Mouse (Mus musculus) lung, postnatal 0 days (tissue): ENCODE measurements around the gene Ran. TPM values are rescaled to one million over a fixed set of nuclear protein-coding genes. Genes with fewer than 3 reads are reported as not detected.
A peak's percentile ranks its signal among the peaks of the same experiment; 100 is the strongest.
"Not testable (repeated sequence)": the region's sequence is repeated elsewhere in the genome, so short reads cannot be mapped to it uniquely, and the experiment has no call there.

ENCODE experiments used
- ATAC-seq: fragments of 200-750 bp; cut with Nextera tagmentation; 2 replicates; pipeline ENCODE4 v1.8.0; 2017; ENCODE audit warnings: moderate library complexity
- DNase-seq: peaks from one replicate; pipeline ENCODE4 v3.0.0-alpha.2; 2016; ENCODE audit warnings: low spot score
- H3K27ac ChIP-seq: fragments of 300-500 bp; sonication (generic); 2 replicates; pipeline ENCODE4 v1.5.1; 2014; ENCODE audit warnings: antibody characterized with exemption, mild to moderate bottlenecking, low read length, mixed read lengths
- H3K27me3 ChIP-seq: fragments of 300-500 bp; sonication (generic); replicated peaks from 2 replicates; pipeline ENCODE4 v1.6.1; 2014; ENCODE audit warnings: low read length, mixed read lengths; ENCODE audit not compliant: insufficient read depth
- H3K36me3 ChIP-seq: fragments of 300-500 bp; sonication (generic); 2 replicates; pipeline ENCODE4 v1.6.1; 2014; ENCODE audit warnings: low read length, mixed read lengths; ENCODE audit not compliant: insufficient read depth
- H3K4me1 ChIP-seq: fragments of 300-500 bp; sonication (generic); 2 replicates; pipeline ENCODE4 v1.6.1; 2014; ENCODE audit warnings: antibody characterized with exemption, low read depth, low read length, mixed read lengths; ENCODE audit not compliant: insufficient read depth
- H3K4me2 ChIP-seq: fragments of 300-500 bp; sonication (generic); replicated peaks from 2 replicates; pipeline ENCODE4 v1.6.1; 2014; ENCODE audit warnings: low read depth, mild to moderate bottlenecking, low read length, moderate library complexity, mixed read lengths
- H3K4me3 ChIP-seq: fragments of 300-500 bp; sonication (generic); 2 replicates; pipeline ENCODE4 v1.5.1; 2014; ENCODE audit warnings: low read depth, low read length
- H3K9ac ChIP-seq: fragments of 300-500 bp; sonication (generic); replicated peaks from 2 replicates; pipeline ENCODE4 v1.6.1; 2014; ENCODE audit warnings: low read depth, mild to moderate bottlenecking
- H3K9me3 ChIP-seq: fragments of 300-500 bp; sonication (generic); 2 replicates; pipeline ENCODE4 v1.6.1; 2016; ENCODE audit warnings: low read length, mixed read lengths
- CTCF ChIP-seq: IDR thresholded peaks from 2 replicates; pipeline ENCODE4 v1.5.1; 2016; ENCODE audit warnings: antibody characterized with exemption, mild to moderate bottlenecking
- EP300 ChIP-seq: IDR thresholded peaks from 2 replicates; pipeline ENCODE4 v1.6.1; 2016; ENCODE audit warnings: antibody characterized with exemption, mild to moderate bottlenecking, control low read depth
- WGBS: fragments of 180-500 bp; shearing (Covaris S2); extraction: QIAGEN DNeasy Blood & Tissue Kit; methylation state at CpG from one replicate; pipeline ENCODE4 v1.1.7; 2014; 5-methylcytosine and 5-hydroxymethylcytosine counted together
- polyA plus RNA-seq: library from polyadenylated mRNA; unstranded; fragments of >200 nt; fragmentation: Nextera tagmentation; extraction: Ambion mirVana; gene quantifications from 2 replicates; pipeline ENCODE4 v1.2.1, GENCODE M21; 2015

The Ran gene
- polyA plus RNA-seq, result 126 and 138 TPM in 2 replicates

DNA sequence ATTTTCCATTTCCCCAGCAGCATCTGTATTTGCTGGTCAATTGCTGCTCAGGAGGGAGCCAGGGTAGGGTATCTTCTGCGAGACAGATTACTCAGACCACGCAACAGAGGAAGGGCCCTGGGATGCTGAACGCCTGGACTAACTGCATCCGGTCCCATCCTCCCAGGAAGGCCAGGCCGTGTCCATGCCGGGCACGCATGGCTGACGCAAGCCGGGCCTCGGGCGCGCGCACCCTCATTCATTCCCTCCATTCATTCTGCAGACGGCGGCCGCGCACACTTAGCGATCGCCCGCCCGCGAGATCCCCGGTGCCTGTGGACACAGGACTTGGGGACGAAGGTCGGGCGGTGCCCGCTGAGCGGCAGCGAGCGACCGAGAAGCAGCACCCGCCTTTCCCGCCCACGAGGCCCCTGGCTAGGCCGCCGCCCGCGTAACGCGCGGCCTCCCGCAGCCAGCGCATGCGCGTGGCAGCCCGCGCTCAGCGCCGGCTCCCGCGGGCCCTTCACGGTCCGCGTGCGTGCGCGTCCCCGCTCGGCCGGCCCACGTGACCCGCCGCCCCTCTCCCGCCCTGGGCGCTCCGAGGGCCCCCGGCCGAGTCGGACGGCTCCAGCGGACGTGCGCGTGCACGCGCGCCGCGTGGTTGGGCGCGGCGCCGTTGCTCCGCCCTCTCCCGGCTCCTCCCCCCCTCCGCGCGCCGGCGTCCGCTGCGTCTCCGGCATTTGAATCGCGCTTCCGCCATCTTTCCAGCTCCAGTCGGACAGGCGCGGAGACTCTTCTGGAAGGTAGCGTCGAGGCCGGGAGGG is at the start of gene Ran:
TSS of gene Ran (plus strand) at position 573 of the 803 bp plus-strand sequence.
- peaks cover 3% of the 10 kb centered on the region; the same call in 1 of the 2 replicates for H3K4me1 ChIP-seq
- ATAC-seq, result peak; percentile 96
- under 1% methylated on average over 63 of the region's 102 CpGs for WGBS

DNA sequence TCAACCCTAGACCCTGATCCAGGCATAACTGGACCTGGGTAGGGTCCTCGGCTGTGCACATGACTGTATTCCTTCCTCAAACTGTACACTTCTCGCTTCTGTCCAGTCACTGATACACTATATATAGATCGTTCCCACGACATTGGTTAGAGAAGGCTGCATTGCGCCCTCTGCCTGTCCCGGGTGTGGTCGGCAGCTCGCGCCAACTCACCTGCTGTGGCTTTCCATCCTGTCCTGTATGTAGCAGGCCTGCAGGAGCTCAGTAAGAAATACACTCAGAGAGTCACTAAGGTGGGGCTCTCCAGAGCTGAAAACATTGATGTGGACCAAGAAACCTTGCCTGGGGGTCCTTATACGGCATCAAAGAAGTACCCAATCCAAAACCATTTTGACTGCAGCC is 49.0 kb upstream of the Ran start:
- ATAC-seq (no peak), DNase-seq (no peak)
- Histone ChIP-seq H3K36me3 (no peaks in the 10 kb centered on the region), H3K9me3 (no peaks in the 10 kb centered on the region), H3K27ac (no peak overlapping the region), H3K4me2 (no peak overlapping the region), H3K9ac (no peak overlapping the region), H3K4me1 (no peaks in the 10 kb centered on the region), H3K27me3 (no peaks in the 10 kb centered on the region), H3K4me3 (no peak overlapping the region)
- TF ChIP-seq EP300 (no peak), CTCF (no peak)
- 64% methylated on average over 10 of the region's 10 CpGs for WGBS

More for the DNA sequence above, at the start of gene Ran:
- Histone ChIP-seq H3K27ac (peak within 1 kb of the TSS; percentile 91), H3K9me3 (no peaks in the 10 kb centered on the region), H3K4me2 (peak within 1 kb of the TSS; percentile 77), H3K4me3 (peak within 1 kb of the TSS; percentile 74), H3K27me3 (no peaks in the 10 kb centered on the region), H3K36me3 (no peaks in the 10 kb centered on the region), H3K9ac (peak within 1 kb of the TSS; percentile 51)
- TF ChIP-seq CTCF (no peak), EP300 (no peak)
- peak; percentile 96 for DNase-seq

DNA sequence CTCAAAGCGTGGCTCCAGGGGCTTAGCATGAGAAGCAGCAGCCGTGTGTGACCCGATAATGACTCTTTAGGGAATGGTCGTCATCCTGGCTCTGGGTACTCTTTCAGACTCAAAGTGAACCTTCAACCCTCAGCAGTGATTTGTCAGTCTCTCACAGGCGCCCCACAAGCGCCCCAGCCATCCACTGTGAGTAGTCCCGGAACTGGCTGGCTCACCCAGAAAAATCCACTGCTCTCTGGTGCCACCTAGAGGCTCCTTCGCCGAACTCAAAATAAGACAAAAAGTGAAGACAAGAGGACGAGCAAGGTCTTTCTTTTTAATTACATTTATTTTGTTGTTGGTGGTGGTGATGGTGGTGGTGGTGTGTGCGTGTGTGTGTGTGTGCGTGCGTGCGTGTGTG is 48.6 kb upstream of the Ran start:
- ATAC-seq (no peak), DNase-seq (peak; percentile 59)
- Histone ChIP-seq H3K4me1 (no peaks in the 10 kb centered on the region), H3K27ac (no peak overlapping the region), H3K27me3 (no peaks in the 10 kb centered on the region), H3K9ac (no peak overlapping the region), H3K9me3 (no peaks in the 10 kb centered on the region), H3K4me3 (no peak overlapping the region), H3K4me2 (no peak overlapping the region), H3K36me3 (no peaks in the 10 kb centered on the region)
- 15% methylated on average over 14 of the region's 14 CpGs for WGBS
- TF ChIP-seq EP300 (no peak), CTCF (peak; percentile 73)

DNA sequence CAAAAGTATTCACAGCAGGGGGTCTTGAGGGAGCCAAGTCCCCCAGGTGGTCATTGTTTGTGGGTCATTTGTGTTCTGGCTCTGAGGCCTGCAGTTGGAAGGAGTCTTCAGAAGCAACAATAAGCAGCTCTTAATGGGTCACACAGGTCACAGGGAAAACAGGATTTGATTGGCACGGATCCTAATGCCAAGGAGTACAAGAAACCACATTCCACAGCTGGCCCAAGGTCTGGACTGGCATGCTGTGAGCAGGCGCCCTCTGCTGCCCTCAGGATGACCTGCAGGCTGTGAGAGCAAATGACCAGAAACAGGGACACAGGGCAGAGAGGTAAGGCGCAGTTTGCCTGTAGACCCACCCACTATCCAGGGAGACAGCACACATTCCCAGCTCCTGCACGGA is 43.6 kb upstream of the Ran start:
- TF ChIP-seq CTCF (peak; percentile 59), EP300 (no peak)
- DNase-seq, result peak; percentile 36

DNA sequence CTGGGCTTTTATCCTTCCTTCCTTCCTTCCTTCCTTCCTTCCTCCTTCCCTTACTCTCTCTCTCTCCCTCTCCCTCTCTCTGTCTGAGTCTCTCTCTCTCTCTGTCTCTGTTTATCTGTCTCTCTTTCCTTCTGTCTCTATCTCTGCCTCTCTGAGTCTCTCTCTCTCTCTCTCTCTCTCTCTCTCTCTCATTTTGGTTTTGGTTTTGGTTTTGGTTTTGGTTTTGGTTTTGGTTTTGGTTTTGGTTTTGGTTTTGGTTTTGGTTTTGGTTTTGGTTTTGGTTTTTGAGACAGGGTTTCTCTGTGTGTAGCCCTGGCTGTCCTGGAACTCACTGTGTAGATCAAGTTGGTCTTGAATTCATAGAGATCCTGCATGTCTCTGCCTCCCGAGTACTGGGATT is 42.4 kb upstream of the Ran start:
- H3K36me3 ChIP-seq, ATAC-seq, H3K4me2 ChIP-seq, H3K4me1 ChIP-seq, H3K27ac ChIP-seq, H3K9me3 ChIP-seq, H3K27me3 ChIP-seq, DNase-seq, H3K9ac ChIP-seq, H3K4me3 ChIP-seq: not testable (repeated sequence)
- 63% methylated on average over 1 of the region's 1 CpGs for WGBS

More for the DNA sequence above, 43.6 kb upstream of the Ran start:
- WGBS, result 20% methylated on average over 4 of the region's 4 CpGs
- H3K27ac ChIP-seq, result no peak overlapping the region
- no peak for ATAC-seq
- no peaks in the 10 kb centered on the region for H3K9me3 ChIP-seq
- no peak overlapping the region for H3K4me2 ChIP-seq
- H3K9ac ChIP-seq, result no peak overlapping the region
- H3K4me1 ChIP-seq, result no peaks in the 10 kb centered on the region
- no peak overlapping the region for H3K4me3 ChIP-seq
- H3K27me3 ChIP-seq, result no peaks in the 10 kb centered on the region
- no peaks in the 10 kb centered on the region for H3K36me3 ChIP-seq

DNA sequence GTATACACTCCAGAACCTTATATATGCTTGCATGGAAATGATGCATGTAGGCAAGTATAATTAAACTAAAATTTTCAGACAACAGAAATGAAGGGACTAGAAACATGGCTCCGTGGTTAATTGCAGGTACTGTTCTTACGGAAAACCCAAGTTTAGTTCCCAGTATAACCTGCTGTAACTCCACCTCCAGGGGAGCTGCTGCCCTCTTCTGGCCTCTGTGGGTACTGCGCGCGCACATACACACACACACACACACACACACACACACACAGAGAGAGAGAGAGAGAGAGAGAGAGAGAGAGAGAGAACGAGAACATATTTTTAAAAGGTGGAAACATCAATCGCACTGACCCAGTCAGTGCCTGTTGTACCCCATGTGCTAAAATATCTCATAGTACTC is 40.9 kb upstream of the Ran start:
- Histone ChIP-seq H3K27me3 (no peaks in the 10 kb centered on the region), H3K27ac (no peak overlapping the region), H3K9ac (no peak overlapping the region), H3K36me3 (no peaks in the 10 kb centered on the region), H3K4me3 (no peak overlapping the region), H3K9me3 (no peaks in the 10 kb centered on the region), H3K4me2 (no peak overlapping the region), H3K4me1 (no peaks in the 10 kb centered on the region)
- no peak for DNase-seq
- 98% methylated on average over 7 of the region's 7 CpGs for WGBS
- TF ChIP-seq EP300 (no peak), CTCF (no peak)
- no peak for ATAC-seq
